Mouse (Mus musculus) MEL (cell line): Measurements from ENCODE around the gene 1700023F06Rik. TPM values are rescaled to one million over a fixed set of nuclear protein-coding genes. Genes with fewer than 3 reads are reported as not detected.

Experiments used
- DNase-seq: peaks from one replicate; pipeline ENCODE4 v3.0.0; 2011; ENCODE audit warnings: low read depth, low spot score
- H3K27ac ChIP-seq: 2 replicates; pipeline ENCODE4 v1.5.1; 2012; ENCODE audit warnings: low read depth, mild to moderate bottlenecking, control low read depth, low read length, moderate library complexity; ENCODE audit not compliant: control insufficient read depth
- H3K27me3 ChIP-seq, 2 experiments: fragments of 150-350 bp in 1 of 2; sonication (generic) in 1 of 2; 2 replicates each; pipeline ENCODE4 v1.6.1; 2012; ENCODE audit warnings: low read length in 2 of 2, mild to moderate bottlenecking in 2 of 2, improper control_type of control experiment in 1 of 2, moderate library complexity in 1 of 2; ENCODE audit not compliant: insufficient read depth in 2 of 2, control insufficient read depth in 1 of 2
- H3K36me3 ChIP-seq, 2 experiments: 2 replicates each; pipeline ENCODE4 v1.6.1; 2012 to 2014; ENCODE audit warnings: low read length in 2 of 2, improper control_type of control experiment in 1 of 2, inconsistent platforms in 1 of 2, mild to moderate bottlenecking in 1 of 2; ENCODE audit not compliant: insufficient read depth in 2 of 2, control insufficient read depth in 1 of 2
- H3K4me1 ChIP-seq, 2 experiments: fragments of 150-350 bp in 1 of 2; sonication (generic) in 1 of 2; 2 replicates each; pipeline ENCODE4 v1.6.1; 2012; ENCODE audit warnings: low read length in 2 of 2, improper control_type of control experiment in 1 of 2, mild to moderate bottlenecking in 1 of 2; ENCODE audit not compliant: insufficient read depth in 2 of 2, control insufficient read depth in 1 of 2
- H3K4me3 ChIP-seq, 2 experiments: fragments of 150-350 bp in 1 of 2; sonication (generic) in 1 of 2; 2 replicates each; pipeline ENCODE4 v1.5.1; 2012; ENCODE audit warnings: low read depth in 2 of 2, low read length in 2 of 2, mild to moderate bottlenecking in 2 of 2, moderate library complexity in 2 of 2, control low read depth in 1 of 2, improper control_type of control experiment in 1 of 2; ENCODE audit not compliant: control insufficient read depth in 1 of 2, insufficient read depth in 1 of 2
- H3K79me2 ChIP-seq: 2 replicates; pipeline ENCODE4 v1.6.1; 2012; ENCODE audit warnings: mild to moderate bottlenecking, low read length, moderate library complexity; ENCODE audit not compliant: control insufficient read depth, poor library complexity, insufficient read depth
- H3K9ac ChIP-seq: 2 replicates; pipeline ENCODE4 v1.6.1; 2012; ENCODE audit warnings: low read depth, mild to moderate bottlenecking, control low read depth, low read length, moderate library complexity; ENCODE audit not compliant: control insufficient read depth, poor library complexity, severe bottlenecking
- H3K9me3 ChIP-seq: fragments of 150-350 bp; sonication (generic); replicated peaks from 2 replicates; pipeline ENCODE4 v1.6.1; 2012; ENCODE audit warnings: mild to moderate bottlenecking, low read length, improper control_type of control experiment, moderate library complexity; ENCODE audit not compliant: insufficient read depth
- CHD1 ChIP-seq: IDR thresholded peaks from 2 replicates; pipeline ENCODE4 v1.6.1; 2012; ENCODE audit warnings: low read depth, mild to moderate bottlenecking, inconsistent platforms, low read length, improper control_type of control experiment
- CHD2 ChIP-seq: IDR thresholded peaks from 2 replicates; pipeline ENCODE4 v1.6.1; 2011; ENCODE audit warnings: low read length, improper control_type of control experiment
- CTCF ChIP-seq, 3 experiments: IDR thresholded peaks in 2 of 3; conservative IDR thresholded peaks in 1 of 3; 2 replicates each; pipeline ENCODE4 v1.5.1; 2011 to 2012; ENCODE audit warnings: low read length in 3 of 3, low read depth in 2 of 3, mild to moderate bottlenecking in 2 of 3, improper control_type of control experiment in 1 of 3, inconsistent platforms in 1 of 3, mixed read lengths in 1 of 3, moderate library complexity in 1 of 3; ENCODE audit not compliant: control insufficient read depth in 1 of 3, insufficient read depth in 1 of 3, poor library complexity in 1 of 3, severe bottlenecking in 1 of 3
- E2F4 ChIP-seq: IDR thresholded peaks from 2 replicates; pipeline ENCODE4 v1.6.1; 2011; ENCODE audit warnings: low read depth, low read length, improper control_type of control experiment, borderline replicate concordance
- ELF1 ChIP-seq: IDR thresholded peaks from 2 replicates; pipeline ENCODE4 v1.6.1; 2014; ENCODE audit warnings: low read depth, mild to moderate bottlenecking, inconsistent platforms, low read length, improper control_type of control experiment, moderate library complexity
- EP300 ChIP-seq, 2 experiments: IDR thresholded peaks; 2 replicates each; pipeline ENCODE4 v1.6.1; 2011; ENCODE audit warnings: improper control_type of control experiment in 2 of 2, low read length in 2 of 2, low read depth in 1 of 2, mild to moderate bottlenecking in 1 of 2
- ETS1 ChIP-seq: IDR thresholded peaks from 2 replicates; pipeline ENCODE4 v1.6.1; 2012; ENCODE audit warnings: low read depth, mild to moderate bottlenecking, inconsistent platforms, low read length, improper control_type of control experiment, moderate library complexity
- GATA1 ChIP-seq: IDR thresholded peaks from 2 replicates; pipeline ENCODE4 v1.6.1; 2011; ENCODE audit warnings: low read depth, low read length, improper control_type of control experiment
- HCFC1 ChIP-seq: IDR thresholded peaks from 2 replicates; pipeline ENCODE4 v1.6.1; 2012; ENCODE audit warnings: low read depth, mild to moderate bottlenecking, inconsistent platforms, low read length, improper control_type of control experiment, moderate library complexity
- JUND ChIP-seq: IDR thresholded peaks from 2 replicates; pipeline ENCODE4 v1.6.1; 2011; ENCODE audit warnings: low read depth, mild to moderate bottlenecking, improper control_type of control experiment, low read length
- MAX ChIP-seq: IDR thresholded peaks from 2 replicates; pipeline ENCODE4 v1.6.1; 2011; ENCODE audit warnings: low read length, improper control_type of control experiment
- MAZ ChIP-seq: IDR thresholded peaks from 2 replicates; pipeline ENCODE4 v1.6.1; 2012; ENCODE audit warnings: low read depth, mild to moderate bottlenecking, inconsistent platforms, low read length, improper control_type of control experiment
- MXI1 ChIP-seq: IDR thresholded peaks from 2 replicates; pipeline ENCODE4 v1.6.1; 2011; ENCODE audit warnings: mild to moderate bottlenecking, low read depth, low read length, improper control_type of control experiment
- POLR2A ChIP-seq, 2 experiments: IDR thresholded peaks; 2 replicates each; pipeline ENCODE4 v1.6.1; 2011 to 2012; ENCODE audit warnings: low read length in 2 of 2, mild to moderate bottlenecking in 2 of 2, control low read depth in 1 of 2, improper control_type of control experiment in 1 of 2, low read depth in 1 of 2, moderate library complexity in 1 of 2; ENCODE audit not compliant: control insufficient read depth in 1 of 2, insufficient read depth in 1 of 2, poor library complexity in 1 of 2
- POLR2AphosphoS5 ChIP-seq: IDR thresholded peaks from 2 replicates; pipeline ENCODE4 v1.6.1; 2012; ENCODE audit warnings: low read depth, borderline replicate concordance, mild to moderate bottlenecking, inconsistent platforms, low read length, moderate library complexity, mixed read lengths
- RAD21 ChIP-seq: IDR thresholded peaks from 2 replicates; pipeline ENCODE4 v1.6.1; 2011; ENCODE audit warnings: mild to moderate bottlenecking, low read depth, low read length, improper control_type of control experiment
- RCOR1 ChIP-seq: IDR thresholded peaks from 2 replicates; pipeline ENCODE4 v1.6.1; 2012; ENCODE audit warnings: low read depth, mild to moderate bottlenecking, inconsistent platforms, low read length, improper control_type of control experiment
- SIN3A ChIP-seq: IDR thresholded peaks from 2 replicates; pipeline ENCODE4 v1.6.1; 2012; ENCODE audit warnings: low read length, improper control_type of control experiment, inconsistent platforms
- SMC3 ChIP-seq: IDR thresholded peaks from 2 replicates; pipeline ENCODE4 v1.6.1; 2011; ENCODE audit warnings: low read depth, low read length, improper control_type of control experiment
- TAL1 ChIP-seq: IDR thresholded peaks from 2 replicates; pipeline ENCODE4 v1.6.1; 2012; ENCODE audit warnings: mild to moderate bottlenecking, inconsistent platforms, low read length, moderate library complexity, mixed read lengths
- TBP ChIP-seq: IDR thresholded peaks from 2 replicates; pipeline ENCODE4 v1.8.0; 2011; ENCODE audit warnings: low read depth, low read length, improper control_type of control experiment
- USF2 ChIP-seq, 2 experiments: IDR thresholded peaks; 2 replicates each; pipeline ENCODE4 v1.6.1; 2011 to 2012; ENCODE audit warnings: improper control_type of control experiment in 2 of 2, low read length in 2 of 2, borderline replicate concordance in 1 of 2, inconsistent platforms in 1 of 2, low read depth in 1 of 2, mild to moderate bottlenecking in 1 of 2; ENCODE audit not compliant: insufficient read depth in 1 of 2
- ZC3H11A ChIP-seq: IDR thresholded peaks from 2 replicates; pipeline ENCODE4 v1.6.1; 2012; ENCODE audit warnings: low read depth, mild to moderate bottlenecking, inconsistent platforms, low read length, improper control_type of control experiment
- ZNF384 ChIP-seq: IDR thresholded peaks from 2 replicates; pipeline ENCODE4 v1.6.1; 2012; ENCODE audit warnings: low read depth, mild to moderate bottlenecking, inconsistent platforms, low read length, improper control_type of control experiment
- polyA plus RNA-seq, 2 experiments: library from polyadenylated mRNA; stranded (reverse) in 1 of 2; unstranded in 1 of 2; fragments of >175 nt in 1 of 2; fragments of >200 nt in 1 of 2; gene quantifications; 2 replicates each; pipeline versions ENCODE4 v1.2.1 to v1.2.4; 2012; ENCODE audit warnings: low replicate concordance in 2 of 2, low read depth in 1 of 2; ENCODE audit not compliant: insufficient read length in 2 of 2, insufficient read depth in 1 of 2, missing spikeins in 1 of 2
- total RNA-seq: library from RNA; depleted of rRNA; stranded (reverse); fragments of 300-350 nt; gene quantifications from 2 replicates; pipeline ENCODE4 v1.2.3, GENCODE M21; 2012

The 1700023F06Rik gene
- total and polyA plus RNA-seq, 3 experiments, result not detected

- no peak for TF ChIP-seq ETS1
- no peak for TF ChIP-seq CHD1
- no peak for TF ChIP-seq SIN3A
- no peak for TF ChIP-seq POLR2A (IDR thresholded peaks at IDR 0.05; ENCODE audit: control insufficient read depth in 1 of 2, insufficient read depth in 1 of 2, low read depth in 1 of 2, low read length in 2 of 2, poor library complexity in 1 of 2)
- no peak for TF ChIP-seq TAL1
- no peak for TF ChIP-seq ZNF384
- TF ChIP-seq EP300 (IDR thresholded peaks at IDR 0.05; ENCODE audit: low read depth in 1 of 2, low read length in 2 of 2), result no peak
- TF ChIP-seq RCOR1, result no peak
- TF ChIP-seq ELF1, result no peak
- no peak for TF ChIP-seq POLR2AphosphoS5
- TF ChIP-seq MAX, result no peak
- no peak for TF ChIP-seq CTCF (IDR thresholded peaks at IDR 0.05 in 2 of 3, conservative IDR thresholded peaks at IDR 0.05 in 1 of 3; ENCODE audit: control insufficient read depth in 1 of 3, insufficient read depth in 1 of 3, low read depth in 2 of 3, low read length in 3 of 3, poor library complexity in 1 of 3, severe bottlenecking in 1 of 3)
- Histone ChIP-seq H3K79me2 (no peaks in the 10 kb centered on the region), H3K9ac (no peak overlapping the region), H3K27ac (no peak overlapping the region), H3K4me1 (peaks cover 0 to 5% of the 10 kb centered on the region in 2 experiments; a peak in 1 of 4 replicates), H3K4me3 (no peak overlapping the region), H3K27me3 (no peaks in the 10 kb centered on the region), H3K36me3 (peaks cover 0 to 3% of the 10 kb centered on the region in 2 experiments; a peak in 1 of 4 replicates), H3K9me3 (no peaks in the 10 kb centered on the region)
- no peak for DNase-seq
Observed at GRCm38 (mm10) chr11:103160738-103161137, 47.6 kb downstream of the 1700023F06Rik start.

GRCm38 (mm10) chr11:103158621-103159478, 49.5 kb downstream of the 1700023F06Rik start:
- H3K4me1 ChIP-seq, result peaks cover 0 to 5% of the 10 kb centered on the region in 2 experiments; a peak in 1 of 4 replicates
- H3K9ac ChIP-seq, result peak overlapping the region; percentile 69
- H3K4me3 ChIP-seq, result peak overlapping the region; percentile 56 to 57
- peak; percentile 95 for DNase-seq
- no peaks in the 10 kb centered on the region for H3K9me3 ChIP-seq
- H3K36me3 ChIP-seq, result peaks cover 0 to 3% of the 10 kb centered on the region in 2 experiments; a peak in 1 of 4 replicates
- TF ChIP-seq GATA1, result no peak
- TF ChIP-seq CHD1, result 0 out of 2 replicates have a peak, but pooled peaks have one; percentile 80
- TF ChIP-seq JUND, result no peak
- TF ChIP-seq MAX, result peak; percentile 47; the same call in 1 of the 2 replicates
- TF ChIP-seq CHD2, result no peak
- peak; percentile 2; the same call in 1 of the 2 replicates for TF ChIP-seq RCOR1
- peak; percentile 78 for TF ChIP-seq RAD21
- TF ChIP-seq ZNF384, result peak; percentile 99
- TF ChIP-seq SMC3, result peak; percentile 95
- peak; percentile 45; the same call in 1 of the 2 replicates for TF ChIP-seq HCFC1
- TF ChIP-seq CTCF (IDR thresholded peaks at IDR 0.05 in 2 of 3, conservative IDR thresholded peaks at IDR 0.05 in 1 of 3; ENCODE audit: control insufficient read depth in 1 of 3, insufficient read depth in 1 of 3, low read depth in 2 of 3, low read length in 3 of 3, poor library complexity in 1 of 3, severe bottlenecking in 1 of 3), result peak; percentile 85 to 100 (median 98)
- peak; percentile 75; the same call in 1 of the 2 replicates for TF ChIP-seq SIN3A
- TF ChIP-seq TBP, result peak; percentile 43; the same call in 1 of the 2 replicates
- peak; percentile 78 for TF ChIP-seq ZC3H11A
- TF ChIP-seq MXI1, result peak; percentile 28; the same call in 1 of the 2 replicates
- TF ChIP-seq USF2 (IDR thresholded peaks at IDR 0.05; ENCODE audit: borderline replicate concordance in 1 of 2, insufficient read depth in 1 of 2, low read depth in 1 of 2, low read length in 2 of 2), result no peak
- TF ChIP-seq MAZ, result 0 out of 2 replicates have a peak, but pooled peaks have one; percentile 34
- TF ChIP-seq E2F4, result no peak
- no peaks in the 10 kb centered on the region for H3K79me2 ChIP-seq
- no peak overlapping the region for H3K27ac ChIP-seq
- no peaks in the 10 kb centered on the region for H3K27me3 ChIP-seq
